Mouse (Mus musculus) MEL (cell line): Measurements from ENCODE around the gene Krtap6-2. TPM values are rescaled to one million over a fixed set of nuclear protein-coding genes. Genes with fewer than 3 reads are reported as not detected.

Experiments
- DNase-seq: peaks from one replicate; pipeline ENCODE4 v3.0.0; 2011; ENCODE audit warnings: low read depth, low spot score
- H3K27ac ChIP-seq: 2 replicates; pipeline ENCODE4 v1.5.1; 2012; ENCODE audit warnings: low read depth, mild to moderate bottlenecking, control low read depth, low read length, moderate library complexity; ENCODE audit not compliant: control insufficient read depth
- H3K27me3 ChIP-seq, 2 experiments: fragments of 150-350 bp in 1 of 2; sonication (generic) in 1 of 2; 2 replicates each; pipeline ENCODE4 v1.6.1; 2012; ENCODE audit warnings: low read length in 2 of 2, mild to moderate bottlenecking in 2 of 2, improper control_type of control experiment in 1 of 2, moderate library complexity in 1 of 2; ENCODE audit not compliant: insufficient read depth in 2 of 2, control insufficient read depth in 1 of 2
- H3K36me3 ChIP-seq, 2 experiments: 2 replicates each; pipeline ENCODE4 v1.6.1; 2012 to 2014; ENCODE audit warnings: low read length in 2 of 2, improper control_type of control experiment in 1 of 2, inconsistent platforms in 1 of 2, mild to moderate bottlenecking in 1 of 2; ENCODE audit not compliant: insufficient read depth in 2 of 2, control insufficient read depth in 1 of 2
- H3K4me1 ChIP-seq, 2 experiments: fragments of 150-350 bp in 1 of 2; sonication (generic) in 1 of 2; 2 replicates each; pipeline ENCODE4 v1.6.1; 2012; ENCODE audit warnings: low read length in 2 of 2, improper control_type of control experiment in 1 of 2, mild to moderate bottlenecking in 1 of 2; ENCODE audit not compliant: insufficient read depth in 2 of 2, control insufficient read depth in 1 of 2
- H3K4me3 ChIP-seq, 2 experiments: fragments of 150-350 bp in 1 of 2; sonication (generic) in 1 of 2; 2 replicates each; pipeline ENCODE4 v1.5.1; 2012; ENCODE audit warnings: low read depth in 2 of 2, low read length in 2 of 2, mild to moderate bottlenecking in 2 of 2, moderate library complexity in 2 of 2, control low read depth in 1 of 2, improper control_type of control experiment in 1 of 2; ENCODE audit not compliant: control insufficient read depth in 1 of 2, insufficient read depth in 1 of 2
- H3K79me2 ChIP-seq: 2 replicates; pipeline ENCODE4 v1.6.1; 2012; ENCODE audit warnings: mild to moderate bottlenecking, low read length, moderate library complexity; ENCODE audit not compliant: control insufficient read depth, poor library complexity, insufficient read depth
- H3K9ac ChIP-seq: 2 replicates; pipeline ENCODE4 v1.6.1; 2012; ENCODE audit warnings: low read depth, mild to moderate bottlenecking, control low read depth, low read length, moderate library complexity; ENCODE audit not compliant: control insufficient read depth, poor library complexity, severe bottlenecking
- H3K9me3 ChIP-seq: fragments of 150-350 bp; sonication (generic); replicated peaks from 2 replicates; pipeline ENCODE4 v1.6.1; 2012; ENCODE audit warnings: mild to moderate bottlenecking, low read length, improper control_type of control experiment, moderate library complexity; ENCODE audit not compliant: insufficient read depth
- BHLHE40 ChIP-seq: IDR thresholded peaks from 2 replicates; pipeline ENCODE4 v1.6.1; 2012; ENCODE audit warnings: low read depth, mild to moderate bottlenecking, inconsistent platforms, low read length, improper control_type of control experiment, borderline replicate concordance
- E2F4 ChIP-seq: IDR thresholded peaks from 2 replicates; pipeline ENCODE4 v1.6.1; 2011; ENCODE audit warnings: low read depth, low read length, improper control_type of control experiment, borderline replicate concordance
- ELF1 ChIP-seq: IDR thresholded peaks from 2 replicates; pipeline ENCODE4 v1.6.1; 2014; ENCODE audit warnings: low read depth, mild to moderate bottlenecking, inconsistent platforms, low read length, improper control_type of control experiment, moderate library complexity
- GABPA ChIP-seq: IDR thresholded peaks from 2 replicates; pipeline ENCODE4 v1.6.1; 2012; ENCODE audit warnings: low read depth, mild to moderate bottlenecking, inconsistent platforms, low read length, improper control_type of control experiment, moderate library complexity
- HCFC1 ChIP-seq: IDR thresholded peaks from 2 replicates; pipeline ENCODE4 v1.6.1; 2012; ENCODE audit warnings: low read depth, mild to moderate bottlenecking, inconsistent platforms, low read length, improper control_type of control experiment, moderate library complexity
- KAT2A ChIP-seq: conservative IDR thresholded peaks from 2 replicates; pipeline ENCODE4 v1.6.1; 2012; ENCODE audit warnings: low read depth, low read length, improper control_type of control experiment, inconsistent platforms
- MAFK ChIP-seq: IDR thresholded peaks from 2 replicates; pipeline ENCODE4 v1.6.1; 2011; ENCODE audit warnings: low read depth, mild to moderate bottlenecking, low read length, improper control_type of control experiment, borderline replicate concordance
- MAZ ChIP-seq: IDR thresholded peaks from 2 replicates; pipeline ENCODE4 v1.6.1; 2012; ENCODE audit warnings: low read depth, mild to moderate bottlenecking, inconsistent platforms, low read length, improper control_type of control experiment
- MEF2A ChIP-seq: IDR thresholded peaks from 2 replicates; pipeline ENCODE4 v1.6.1; 2014; ENCODE audit warnings: low read depth, mild to moderate bottlenecking, inconsistent platforms, low read length, improper control_type of control experiment; ENCODE audit not compliant: poor library complexity, insufficient replicate concordance, severe bottlenecking; ENCODE audit errors: extremely low read depth
- MYB ChIP-seq: IDR thresholded peaks from 2 replicates; pipeline ENCODE4 v1.6.1; 2011; ENCODE audit warnings: mild to moderate bottlenecking, low read depth, low read length, improper control_type of control experiment
- MYC ChIP-seq: IDR thresholded peaks from 2 replicates; pipeline ENCODE4 v1.6.1; 2011; ENCODE audit warnings: low read depth, mild to moderate bottlenecking, low read length, improper control_type of control experiment, moderate library complexity
- NELFE ChIP-seq: IDR thresholded peaks from 2 replicates; pipeline ENCODE4 v1.6.1; 2011; ENCODE audit warnings: low read depth, low read length, improper control_type of control experiment
- NRF1 ChIP-seq: IDR thresholded peaks from 2 replicates; pipeline ENCODE4 v1.6.1; 2014; ENCODE audit warnings: low read depth, mild to moderate bottlenecking, inconsistent platforms, low read length, improper control_type of control experiment, moderate library complexity; ENCODE audit not compliant: poor library complexity, insufficient read depth, severe bottlenecking
- POLR2A ChIP-seq, 2 experiments: IDR thresholded peaks; 2 replicates each; pipeline ENCODE4 v1.6.1; 2011 to 2012; ENCODE audit warnings: low read length in 2 of 2, mild to moderate bottlenecking in 2 of 2, control low read depth in 1 of 2, improper control_type of control experiment in 1 of 2, low read depth in 1 of 2, moderate library complexity in 1 of 2; ENCODE audit not compliant: control insufficient read depth in 1 of 2, insufficient read depth in 1 of 2, poor library complexity in 1 of 2
- POLR2AphosphoS2 ChIP-seq: IDR thresholded peaks from 2 replicates; pipeline ENCODE4 v1.6.1; 2011; ENCODE audit warnings: low read length, improper control_type of control experiment
- POLR2AphosphoS5 ChIP-seq: IDR thresholded peaks from 2 replicates; pipeline ENCODE4 v1.6.1; 2012; ENCODE audit warnings: low read depth, borderline replicate concordance, mild to moderate bottlenecking, inconsistent platforms, low read length, moderate library complexity, mixed read lengths
- RCOR1 ChIP-seq: IDR thresholded peaks from 2 replicates; pipeline ENCODE4 v1.6.1; 2012; ENCODE audit warnings: low read depth, mild to moderate bottlenecking, inconsistent platforms, low read length, improper control_type of control experiment
- SIN3A ChIP-seq: IDR thresholded peaks from 2 replicates; pipeline ENCODE4 v1.6.1; 2012; ENCODE audit warnings: low read length, improper control_type of control experiment, inconsistent platforms
- TAL1 ChIP-seq: IDR thresholded peaks from 2 replicates; pipeline ENCODE4 v1.6.1; 2012; ENCODE audit warnings: mild to moderate bottlenecking, inconsistent platforms, low read length, moderate library complexity, mixed read lengths
- TBP ChIP-seq: IDR thresholded peaks from 2 replicates; pipeline ENCODE4 v1.8.0; 2011; ENCODE audit warnings: low read depth, low read length, improper control_type of control experiment
- TCF12 ChIP-seq: IDR thresholded peaks from 2 replicates; pipeline ENCODE4 v1.6.1; 2014; ENCODE audit warnings: low read depth, mild to moderate bottlenecking, inconsistent platforms, low read length, improper control_type of control experiment, moderate library complexity
- UBTF ChIP-seq: IDR thresholded peaks from 2 replicates; pipeline ENCODE4 v1.6.1; 2012; ENCODE audit warnings: low read depth, mild to moderate bottlenecking, inconsistent platforms, low read length, improper control_type of control experiment, moderate library complexity, borderline replicate concordance; ENCODE audit not compliant: insufficient read depth
- ZC3H11A ChIP-seq: IDR thresholded peaks from 2 replicates; pipeline ENCODE4 v1.6.1; 2012; ENCODE audit warnings: low read depth, mild to moderate bottlenecking, inconsistent platforms, low read length, improper control_type of control experiment
- ZNF384 ChIP-seq: IDR thresholded peaks from 2 replicates; pipeline ENCODE4 v1.6.1; 2012; ENCODE audit warnings: low read depth, mild to moderate bottlenecking, inconsistent platforms, low read length, improper control_type of control experiment
- polyA plus RNA-seq, 2 experiments: library from polyadenylated mRNA; stranded (reverse) in 1 of 2; unstranded in 1 of 2; fragments of >175 nt in 1 of 2; fragments of >200 nt in 1 of 2; gene quantifications; 2 replicates each; pipeline versions ENCODE4 v1.2.1 to v1.2.4; 2012; ENCODE audit warnings: low replicate concordance in 2 of 2, low read depth in 1 of 2; ENCODE audit not compliant: insufficient read length in 2 of 2, insufficient read depth in 1 of 2, missing spikeins in 1 of 2
- total RNA-seq: library from RNA; depleted of rRNA; stranded (reverse); fragments of 300-350 nt; gene quantifications from 2 replicates; pipeline ENCODE4 v1.2.3, GENCODE M21; 2012

The Krtap6-2 gene
- total and polyA plus RNA-seq, 3 experiments: not detected

DNA sequence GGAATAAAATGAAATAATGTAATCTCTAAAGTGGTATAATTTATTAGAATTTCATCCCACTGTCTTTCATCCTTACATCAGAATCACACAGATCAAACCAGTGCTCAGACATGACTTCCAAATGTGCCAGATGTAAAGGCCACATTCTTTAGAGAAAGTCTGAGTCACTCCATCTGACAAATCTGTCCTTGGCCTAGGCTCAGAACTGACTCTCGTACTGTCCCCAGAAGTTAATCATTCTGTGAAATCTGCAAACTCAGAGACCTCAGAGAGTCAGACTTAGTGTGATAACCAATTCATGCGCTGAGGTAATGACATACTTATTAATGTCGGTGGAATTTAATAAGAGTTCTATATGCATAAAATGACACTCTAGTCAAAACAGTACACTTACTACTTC, 3.6 kb downstream of the Krtap6-2 start:
- Histone ChIP-seq H3K4me3 (no peak overlapping the region), H3K36me3 (no peaks in the 10 kb centered on the region), H3K4me1 (no peaks in the 10 kb centered on the region), H3K27ac (no peak overlapping the region), H3K9ac (no peak overlapping the region), H3K27me3 (no peaks in the 10 kb centered on the region), H3K9me3 (no peaks in the 10 kb centered on the region), H3K79me2 (no peaks in the 10 kb centered on the region)
- TF ChIP-seq ELF1 (no peak), TAL1 (no peak), E2F4 (no peak), HCFC1 (no peak), MEF2A (no peak), RCOR1 (no peak), ZNF384 (no peak), GABPA (no peak), POLR2AphosphoS2 (no peak), MYB (no peak), MYC (no peak), KAT2A (no peak), TBP (no peak), POLR2AphosphoS5 (no peak), MAZ (no peak), TCF12 (no peak), UBTF (no peak), POLR2A (IDR thresholded peaks at IDR 0.05; ENCODE audit: control insufficient read depth in 1 of 2, insufficient read depth in 1 of 2, low read depth in 1 of 2, low read length in 2 of 2, poor library complexity in 1 of 2) (no peak)
- DNase-seq: no peak

- no peak for DNase-seq
- Histone ChIP-seq H3K9ac (no peak overlapping the region), H3K4me1 (no peaks in the 10 kb centered on the region), H3K4me3 (no peak overlapping the region), H3K27me3 (no peaks in the 10 kb centered on the region), H3K36me3 (no peaks in the 10 kb centered on the region)
- TF ChIP-seq UBTF (no peak), SIN3A (no peak), MAFK (no peak), TBP (no peak), GABPA (no peak), MEF2A (no peak), MYB (no peak), ZC3H11A (no peak), TCF12 (no peak), NELFE (no peak), BHLHE40 (no peak), NRF1 (no peak), HCFC1 (no peak)
- TF ChIP-seq, all 39 proteins: peak for 0
- H3K9me3 ChIP-seq: no peaks in the 10 kb centered on the region
- H3K79me2 ChIP-seq: no peaks in the 10 kb centered on the region
- no peak overlapping the region for H3K27ac ChIP-seq
These were observed 9.4 kb downstream of the Krtap6-2 start for GRCm38 (mm10) chr16:89410345-89411068.
